ENCODE assay signal across 8 mouse cellular contexts in the genomic region with DNA sequence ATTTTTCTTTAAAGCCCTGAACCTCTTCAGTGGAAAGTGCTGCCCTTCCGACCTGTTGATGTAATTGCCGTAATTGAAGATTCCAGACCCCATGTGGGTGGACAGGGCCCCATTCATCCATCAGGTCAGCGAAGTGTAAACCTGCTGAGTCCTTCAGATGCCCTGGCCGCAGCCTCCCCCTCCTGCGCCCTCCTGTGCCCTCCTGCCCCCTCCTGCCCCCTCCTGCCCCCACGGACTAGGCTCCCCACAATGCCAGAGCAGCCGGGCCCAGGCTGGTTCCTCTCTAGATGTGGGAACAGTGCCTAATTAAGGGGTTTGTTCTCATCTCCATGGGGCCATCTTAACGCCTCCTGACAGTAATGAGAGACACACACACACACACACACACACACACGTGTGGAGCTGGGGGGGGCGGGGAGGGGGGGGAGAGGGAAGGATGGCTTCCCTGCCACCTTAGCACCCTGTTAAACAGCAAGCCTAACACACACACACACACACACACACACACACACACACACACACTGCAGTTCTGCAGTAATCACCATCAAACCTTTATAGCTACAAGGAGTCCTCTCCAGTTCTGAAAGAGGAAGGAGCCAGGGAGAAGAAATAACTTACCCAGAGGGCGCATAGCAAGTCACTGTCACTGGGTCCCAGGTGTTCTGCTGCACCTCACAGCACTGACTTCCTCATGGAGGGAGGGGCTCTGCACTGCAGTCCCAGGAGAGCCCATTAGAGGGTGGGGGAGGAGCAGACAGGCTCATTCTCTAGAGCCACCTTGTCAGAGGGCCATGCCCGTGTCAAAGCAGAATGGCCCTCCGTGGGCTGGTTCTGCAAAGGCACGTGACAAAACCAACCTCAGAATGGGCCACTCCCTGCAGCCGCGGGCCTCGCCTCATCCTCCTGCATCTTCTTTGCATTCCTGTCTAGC. TPM values are rescaled to one million over a fixed set of nuclear protein-coding genes. Genes with fewer than 3 reads are reported as not detected.
A peak's percentile ranks its signal among the peaks of the same experiment; 100 is the strongest.
DNase-seq lines count a peak whose midpoint lies in the region; ATAC-seq lines count a peak whose summit lies in the region.

No protein-coding gene starts in this region.

- no peak for DNase-seq in heart, postnatal 14 days
- DNase-seq in limb, embryonic 10.5 days (ENCODE audit: low spot score), result peak; percentile 46
- DNase-seq in retina, embryonic 14.5 days (ENCODE audit: low spot score), result peak; percentile 87
- no peak for DNase-seq in gastrocnemius, postnatal 36 days
- DNase-seq in cerebellum, postnatal 4 days (ENCODE audit: low spot score in 2 of 2), result no peak
- no peak for DNase-seq in cerebellum, adult 9-10 months

- 0 out of 2 replicates have a peak overlapping the region, but pooled peaks have one; percentile 7 for H3K4me2 ChIP-seq in heart, embryonic 12.5 days

- intact Hi-C loops in heart, postnatal 14 days (cut with DNase I), result no loop called here
- intact Hi-C loops in gastrocnemius, postnatal 36 days (cut with DNase I), result no loop called here

- H3K4me3 ChIP-seq in heart, embryonic 12.5 days, result no peak overlapping the region
- H3K4me3 ChIP-seq in limb, embryonic 10.5 days, result 0 out of 2 replicates have a peak overlapping the region, but pooled peaks have one; percentile 19

- WGBS in heart, embryonic 12.5 days, result 34% methylated on average over 15 of the region's 17 CpGs
- 5% methylated on average over 15 of the region's 17 CpGs for WGBS in limb, embryonic 10.5 days

- no peaks in the 10 kb centered on the region for H3K9me3 ChIP-seq in heart, embryonic 12.5 days (replicated peaks)
- no peaks in the 10 kb centered on the region for H3K9me3 ChIP-seq in limb, embryonic 10.5 days (replicated peaks)

- peaks cover 28% of the 10 kb centered on the region for H3K4me1 ChIP-seq in heart, embryonic 12.5 days (replicated peaks)
- peaks cover 42% of the 10 kb centered on the region for H3K4me1 ChIP-seq in limb, embryonic 10.5 days

- no peaks in the 10 kb centered on the region for H3K36me3 ChIP-seq in heart, embryonic 12.5 days
- no peaks in the 10 kb centered on the region for H3K36me3 ChIP-seq in limb, embryonic 10.5 days

- 0 out of 2 replicates have a peak, but pooled peaks have one; percentile 33 for ATAC-seq in heart, embryonic 12.5 days (ENCODE audit: insufficient number of reproducible peaks, low FRiP score)
- ATAC-seq in common myeloid progenitor, adult 5-6 weeks (replicated peaks; ENCODE audit: low read depth, poor library complexity, severe bottlenecking), result peak; percentile 81

- H3K27ac ChIP-seq in heart, embryonic 12.5 days (ENCODE audit: poor library complexity, severe bottlenecking), result no peak overlapping the region
- peak overlapping the region; percentile 16; the same call in 1 of the 2 replicates for H3K27ac ChIP-seq in limb, embryonic 10.5 days

- H3K27me3 ChIP-seq in heart, embryonic 12.5 days (replicated peaks), result peaks cover 18% of the 10 kb centered on the region; the same call in 1 of the 2 replicates
- H3K27me3 ChIP-seq in limb, embryonic 10.5 days (ENCODE audit: low read depth, poor library complexity, severe bottlenecking), result peaks cover 55% of the 10 kb centered on the region

- H3K9ac ChIP-seq in heart, embryonic 12.5 days, result no peak overlapping the region

RNA-seq across cellular contexts. Expression of a gene that starts 25.3 kb away (rescaled TPM):
- polyA plus RNA-seq in heart, embryonic 12.5 days (2016; fragmentation: Nextera tagmentation; extraction: Ambion mirVana), result 32.7 and 34.7 TPM in 2 replicates
- total RNA-seq in heart, postnatal 14 days (2021), result 10 to 100 TPM; 28.9 to 30.9 TPM
- 0.05 and 0.58 TPM in 2 replicates for total RNA-seq in common myeloid progenitor, adult 5-6 weeks (2017)
- 39.5 and 45.5 TPM in 2 replicates for polyA plus RNA-seq in limb, embryonic 10.5 days (2016; fragmentation: Nextera tagmentation; extraction: Ambion mirVana)
- total RNA-seq in gastrocnemius, postnatal 36 days (2021), result 10 to 100 TPM; 11.4 to 12.3 TPM

Comparison
In these comparisons a context has a peak if more than half of its experiments do, and no peak if none do; other contexts are left out.
1. DNase-seq: peak in limb, embryonic 10.5 days (single experiment) and retina, embryonic 14.5 days (single experiment); none in heart, postnatal 14 days (0 of 2), gastrocnemius, postnatal 36 days (0 of 2), cerebellum, postnatal 4 days (0 of 2) and cerebellum, adult 9-10 months (single experiment).